Mouse (Mus musculus): Measurements from ENCODE around the gene Rps6ka1. TPM values are rescaled to one million over a fixed set of nuclear protein-coding genes. Genes with fewer than 3 reads are reported as not detected.

The Rps6ka1 gene
- polyA plus RNA-seq, 1 experiment from 2014 or later, result 34.9 TPM

GRCm38 (mm10) chr4:133896002-133896401 lies 8.4 kb upstream of the Rps6ka1 start:
- Histone ChIP-seq H3K4me2 (ENCODE audit: low read depth, low read length) (no peak overlapping the region), H3K27me3 (ENCODE audit: control insufficient read depth, insufficient read depth, low read length) (no peaks in the 10 kb centered on the region), H3K9ac (replicated peaks; ENCODE audit: low read length) (no peak overlapping the region), H3K4me3 (ENCODE audit: low read depth, low read length) (no peak overlapping the region), H3K27ac (replicated peaks; ENCODE audit: low read depth, low read length) (no peak overlapping the region), H3K4me1 (ENCODE audit: control insufficient read depth, insufficient read depth, low read length) (no peaks in the 10 kb centered on the region), H3K9me3 (replicated peaks; ENCODE audit: control insufficient read depth, low read length) (no peaks in the 10 kb centered on the region), H3K36me3 (replicated peaks; ENCODE audit: control insufficient read depth, insufficient read depth, low read depth, low read length) (no peaks in the 10 kb centered on the region)
- 99% methylated on average over 3 of the region's 3 CpGs for WGBS
- ATAC-seq (replicated peaks; ENCODE audit: insufficient number of reproducible peaks, low FRiP score, low TSS enrichment, low read depth) (no peak), DNase-seq (ENCODE audit: low spot score) (no peak)

DNA sequence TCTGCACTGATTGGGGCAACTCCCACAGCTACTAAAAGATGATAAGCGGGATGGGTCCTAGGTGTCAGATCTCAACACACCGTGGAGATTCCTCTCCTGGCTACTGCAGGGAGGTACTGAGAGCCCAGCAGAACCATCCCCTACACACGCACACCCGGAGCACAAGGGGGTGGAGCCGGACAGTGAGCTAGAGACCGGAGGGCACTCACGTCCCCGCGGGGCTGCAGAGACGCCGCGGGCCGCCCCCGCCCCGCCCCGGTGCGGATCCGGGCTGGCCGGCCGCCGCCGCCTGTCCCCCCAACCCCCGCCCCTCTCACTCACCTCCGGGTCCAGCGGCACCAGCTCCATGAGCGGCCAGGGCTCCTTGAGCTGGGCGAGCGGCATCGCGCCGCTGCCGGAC lies 348 bp downstream of the Rps6ka1 start:
- peak overlapping the region; percentile 95 for H3K4me2 ChIP-seq (ENCODE audit: low read depth, low read length)
- H3K4me3 ChIP-seq (ENCODE audit: low read depth, low read length), result peak overlapping the region; percentile 82
- peak; percentile 24 for DNase-seq (ENCODE audit: low spot score)
- H3K36me3 ChIP-seq (replicated peaks; ENCODE audit: control insufficient read depth, insufficient read depth, low read depth, low read length), result no peaks in the 10 kb centered on the region
- H3K27ac ChIP-seq (replicated peaks; ENCODE audit: low read depth, low read length), result peak overlapping the region; percentile 28; the same call in 1 of the 2 replicates
- peak overlapping the region; percentile 88 for H3K9ac ChIP-seq (replicated peaks; ENCODE audit: low read length)
- peak; percentile 30; the same call in 1 of the 2 replicates for ATAC-seq (replicated peaks; ENCODE audit: insufficient number of reproducible peaks, low FRiP score, low TSS enrichment, low read depth)
- no peaks in the 10 kb centered on the region for H3K27me3 ChIP-seq (ENCODE audit: control insufficient read depth, insufficient read depth, low read length)
- H3K9me3 ChIP-seq (replicated peaks; ENCODE audit: control insufficient read depth, low read length), result no peaks in the 10 kb centered on the region
- WGBS, result under 1% methylated on average over 14 of the region's 32 CpGs
- H3K4me1 ChIP-seq (ENCODE audit: control insufficient read depth, insufficient read depth, low read length), result peaks cover 6% of the 10 kb centered on the region

DNA sequence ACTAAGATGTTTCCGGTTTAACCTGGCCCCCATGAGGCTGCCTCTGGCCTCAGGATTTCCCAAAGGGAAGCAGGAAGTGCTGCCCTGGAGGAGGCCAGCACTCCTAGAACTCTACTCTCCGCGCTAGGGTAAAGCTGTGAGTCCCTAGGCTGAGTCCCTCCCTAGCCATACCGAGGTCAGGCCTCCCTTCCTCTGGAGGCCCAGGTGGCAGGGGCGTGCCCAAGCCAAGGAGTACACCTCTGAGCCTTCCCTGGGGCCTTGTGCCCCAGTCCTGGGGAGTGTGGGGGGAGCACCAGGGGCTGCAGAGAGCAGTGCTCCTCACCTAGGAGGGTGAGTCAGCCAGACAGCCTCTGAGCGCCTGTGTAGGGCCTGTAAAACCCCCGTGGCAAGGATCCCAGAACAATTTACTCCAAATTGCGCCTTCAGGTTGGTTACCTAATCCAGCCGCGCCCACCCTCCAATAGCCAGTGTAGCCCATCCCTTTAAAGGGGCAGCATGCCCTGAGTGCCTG lies 1.6 kb downstream of the Rps6ka1 start:
- Histone ChIP-seq H3K4me1 (ENCODE audit: control insufficient read depth, insufficient read depth, low read length) (peaks cover 6% of the 10 kb centered on the region), H3K9me3 (replicated peaks; ENCODE audit: control insufficient read depth, low read length) (no peaks in the 10 kb centered on the region), H3K27ac (replicated peaks; ENCODE audit: low read depth, low read length) (no peak overlapping the region), H3K9ac (replicated peaks; ENCODE audit: low read length) (peak overlapping the region; percentile 46), H3K4me3 (ENCODE audit: low read depth, low read length) (peak overlapping the region; percentile 82), H3K36me3 (replicated peaks; ENCODE audit: control insufficient read depth, insufficient read depth, low read depth, low read length) (no peaks in the 10 kb centered on the region), H3K27me3 (ENCODE audit: control insufficient read depth, insufficient read depth, low read length) (no peaks in the 10 kb centered on the region), H3K4me2 (ENCODE audit: low read depth, low read length) (peak overlapping the region; percentile 95)
- ATAC-seq (replicated peaks; ENCODE audit: insufficient number of reproducible peaks, low FRiP score, low TSS enrichment, low read depth) (no peak), DNase-seq (ENCODE audit: low spot score) (peak; percentile 44)
- 10% methylated on average over 10 of the region's 10 CpGs for WGBS

DNA sequence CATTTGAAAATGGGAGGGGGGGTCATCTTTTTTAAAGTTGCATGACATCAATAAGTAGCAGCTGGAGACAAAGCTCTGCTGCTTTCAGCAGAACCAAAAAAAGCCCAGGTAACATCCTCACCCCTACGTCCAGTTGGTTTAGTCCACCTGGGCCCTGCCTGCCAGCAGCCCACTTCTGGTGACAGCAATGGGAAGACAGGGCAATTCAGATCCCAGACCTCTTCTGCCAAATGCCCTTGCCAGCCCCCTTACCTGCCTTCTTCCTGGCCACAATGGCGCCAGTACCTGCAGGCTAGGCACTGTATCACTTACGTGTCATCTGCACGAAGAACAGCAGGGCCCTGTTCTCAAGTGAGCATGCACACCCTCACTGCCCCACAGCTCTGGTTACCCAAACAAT lies 2.3 kb downstream of the Rps6ka1 start:
- WGBS, result 66% methylated on average over 4 of the region's 4 CpGs
- Histone ChIP-seq H3K4me2 (ENCODE audit: low read depth, low read length) (no peak overlapping the region), H3K4me3 (ENCODE audit: low read depth, low read length) (no peak overlapping the region), H3K36me3 (replicated peaks; ENCODE audit: control insufficient read depth, insufficient read depth, low read depth, low read length) (no peaks in the 10 kb centered on the region), H3K4me1 (ENCODE audit: control insufficient read depth, insufficient read depth, low read length) (peaks cover 6% of the 10 kb centered on the region), H3K27me3 (ENCODE audit: control insufficient read depth, insufficient read depth, low read length) (no peaks in the 10 kb centered on the region), H3K9me3 (replicated peaks; ENCODE audit: control insufficient read depth, low read length) (no peaks in the 10 kb centered on the region), H3K9ac (replicated peaks; ENCODE audit: low read length) (no peak overlapping the region; the same call in 1 of the 2 replicates), H3K27ac (replicated peaks; ENCODE audit: low read depth, low read length) (no peak overlapping the region)
- no peak for DNase-seq (ENCODE audit: low spot score)
- no peak for ATAC-seq (replicated peaks; ENCODE audit: insufficient number of reproducible peaks, low FRiP score, low TSS enrichment, low read depth)

GRCm38 (mm10) chr4:133884888-133885287 lies 2.7 kb downstream of the Rps6ka1 start:
- Histone ChIP-seq H3K27me3 (ENCODE audit: control insufficient read depth, insufficient read depth, low read length) (no peaks in the 10 kb centered on the region), H3K9ac (replicated peaks; ENCODE audit: low read length) (no peak overlapping the region), H3K36me3 (replicated peaks; ENCODE audit: control insufficient read depth, insufficient read depth, low read depth, low read length) (no peaks in the 10 kb centered on the region), H3K9me3 (replicated peaks; ENCODE audit: control insufficient read depth, low read length) (no peaks in the 10 kb centered on the region), H3K4me2 (ENCODE audit: low read depth, low read length) (no peak overlapping the region), H3K4me3 (ENCODE audit: low read depth, low read length) (no peak overlapping the region), H3K27ac (replicated peaks; ENCODE audit: low read depth, low read length) (no peak overlapping the region), H3K4me1 (ENCODE audit: control insufficient read depth, insufficient read depth, low read length) (peaks cover 6% of the 10 kb centered on the region)
- ATAC-seq (replicated peaks; ENCODE audit: insufficient number of reproducible peaks, low FRiP score, low TSS enrichment, low read depth) (no peak), DNase-seq (ENCODE audit: low spot score) (no peak)
- 58% methylated on average over 3 of the region's 3 CpGs for WGBS

- no peak for DNase-seq (ENCODE audit: low spot score)
- 88% methylated on average over 8 of the region's 8 CpGs for WGBS
These were observed 3.4 kb downstream of the Rps6ka1 start for GRCm38 (mm10) chr4:133884127-133884753.

DNA sequence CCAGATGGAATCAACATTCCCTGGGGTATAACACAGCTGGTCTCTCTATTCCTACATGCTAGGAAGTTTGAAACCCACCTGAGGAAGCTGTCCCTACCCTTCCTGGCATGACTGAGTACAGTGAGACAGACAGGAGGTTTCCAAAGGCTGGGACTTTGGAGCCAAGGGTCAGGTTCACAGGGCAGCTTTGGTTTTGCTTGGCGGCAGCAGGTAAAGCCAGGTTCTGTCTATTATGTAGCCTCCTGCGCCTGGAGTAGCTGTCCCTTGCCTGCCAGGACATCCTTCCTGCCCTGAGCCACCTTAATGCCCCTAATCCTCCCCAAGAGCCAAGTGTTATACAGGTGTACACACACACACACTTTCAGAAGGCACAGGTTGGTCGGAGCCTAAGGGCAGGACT lies 5.7 kb downstream of the Rps6ka1 start:
- Histone ChIP-seq H3K36me3 (replicated peaks; ENCODE audit: control insufficient read depth, insufficient read depth, low read depth, low read length) (no peaks in the 10 kb centered on the region), H3K9ac (replicated peaks; ENCODE audit: low read length) (no peak overlapping the region), H3K27me3 (ENCODE audit: control insufficient read depth, insufficient read depth, low read length) (no peaks in the 10 kb centered on the region), H3K4me2 (ENCODE audit: low read depth, low read length) (no peak overlapping the region), H3K27ac (replicated peaks; ENCODE audit: low read depth, low read length) (no peak overlapping the region), H3K4me3 (ENCODE audit: low read depth, low read length) (no peak overlapping the region), H3K9me3 (replicated peaks; ENCODE audit: control insufficient read depth, low read length) (no peaks in the 10 kb centered on the region), H3K4me1 (ENCODE audit: control insufficient read depth, insufficient read depth, low read length) (peaks cover 6% of the 10 kb centered on the region)
- ATAC-seq (replicated peaks; ENCODE audit: insufficient number of reproducible peaks, low FRiP score, low TSS enrichment, low read depth) (no peak), DNase-seq (ENCODE audit: low spot score) (no peak)
- 67% methylated on average over 3 of the region's 3 CpGs for WGBS

More at GRCm38 (mm10) chr4:133884127-133884753, 3.4 kb downstream of the Rps6ka1 start:
- Histone ChIP-seq H3K9me3 (replicated peaks; ENCODE audit: control insufficient read depth, low read length) (no peaks in the 10 kb centered on the region), H3K4me2 (ENCODE audit: low read depth, low read length) (no peak overlapping the region), H3K27ac (replicated peaks; ENCODE audit: low read depth, low read length) (no peak overlapping the region), H3K4me1 (ENCODE audit: control insufficient read depth, insufficient read depth, low read length) (peaks cover 6% of the 10 kb centered on the region), H3K27me3 (ENCODE audit: control insufficient read depth, insufficient read depth, low read length) (no peaks in the 10 kb centered on the region), H3K4me3 (ENCODE audit: low read depth, low read length) (no peak overlapping the region), H3K36me3 (replicated peaks; ENCODE audit: control insufficient read depth, insufficient read depth, low read depth, low read length) (no peaks in the 10 kb centered on the region), H3K9ac (replicated peaks; ENCODE audit: low read length) (no peak overlapping the region)
- no peak for ATAC-seq (replicated peaks; ENCODE audit: insufficient number of reproducible peaks, low FRiP score, low TSS enrichment, low read depth)

GRCm38 (mm10) chr4:133881399-133881798 lies 6.2 kb downstream of the Rps6ka1 start:
- 74% methylated on average over 4 of the region's 4 CpGs for WGBS
- no peak overlapping the region for H3K4me2 ChIP-seq (ENCODE audit: low read depth, low read length)
- H3K27ac ChIP-seq (replicated peaks; ENCODE audit: low read depth, low read length), result no peak overlapping the region
- H3K4me1 ChIP-seq (ENCODE audit: control insufficient read depth, insufficient read depth, low read length), result peaks cover 9% of the 10 kb centered on the region
- H3K9ac ChIP-seq (replicated peaks; ENCODE audit: low read length), result no peak overlapping the region
- no peaks in the 10 kb centered on the region for H3K36me3 ChIP-seq (replicated peaks; ENCODE audit: control insufficient read depth, insufficient read depth, low read depth, low read length)
- H3K4me3 ChIP-seq (ENCODE audit: low read depth, low read length), result no peak overlapping the region
- no peak for DNase-seq (ENCODE audit: low spot score)
- H3K9me3 ChIP-seq (replicated peaks; ENCODE audit: control insufficient read depth, low read length), result no peaks in the 10 kb centered on the region
- H3K27me3 ChIP-seq (ENCODE audit: control insufficient read depth, insufficient read depth, low read length), result no peaks in the 10 kb centered on the region
- ATAC-seq (replicated peaks; ENCODE audit: insufficient number of reproducible peaks, low FRiP score, low TSS enrichment, low read depth), result no peak

Data from embryonic facial prominence, embryonic 11.5 days (tissue).